Mouse (Mus musculus): ENCODE measurements at regions not wholly inside any gene's neighbourhood (a gene's known extent, or its start where the extent isn't known, plus 50 kb on each side); places are given as distances from the start of the nearest gene placed in this dataset.

DNA sequence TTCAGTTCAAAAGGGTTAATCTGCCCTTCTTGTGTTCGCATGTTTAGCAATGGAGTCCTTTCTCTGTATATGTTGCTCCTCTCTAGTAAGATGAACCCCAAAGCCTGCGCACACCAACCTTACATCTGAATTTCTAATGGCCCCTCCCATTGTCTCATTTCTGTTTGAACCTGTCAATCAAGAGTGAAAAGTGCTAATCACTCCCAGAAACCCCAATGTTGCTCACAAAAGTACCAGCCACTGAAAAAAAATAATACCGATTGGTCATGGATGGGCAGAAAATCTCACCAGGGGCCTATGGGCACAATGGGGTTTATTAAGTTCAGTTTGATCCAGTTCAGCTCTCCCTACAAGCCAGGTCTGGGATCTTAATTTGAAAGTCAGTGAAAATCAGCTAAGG is 302.1 kb upstream of the Adgrl2 start:
- 73% methylated on average over 3 of the region's 3 CpGs for WGBS

DNA sequence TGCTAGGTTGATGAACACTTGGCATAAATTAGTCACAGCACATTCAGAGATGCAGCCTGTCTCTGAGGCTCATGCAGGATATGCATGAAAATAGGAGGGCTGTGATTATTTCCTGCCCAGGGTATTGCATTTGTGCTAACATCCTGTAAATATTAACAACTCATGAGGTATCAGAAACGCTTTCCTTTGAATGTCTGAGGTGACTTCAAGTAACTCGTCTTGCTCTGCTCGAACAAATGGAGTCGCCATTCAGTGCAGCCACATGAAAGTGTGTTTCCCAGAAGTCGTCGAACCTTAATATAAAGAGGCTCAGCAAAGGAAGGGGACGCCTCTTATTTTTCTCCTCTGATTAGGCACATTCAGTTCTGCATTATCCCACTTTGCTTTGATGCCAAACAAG is 301.1 kb upstream of the Adgrl2 start:
- Histone ChIP-seq H3K9ac (no peak overlapping the region), H3K27ac (replicated peaks) (no peak overlapping the region), H3K9me3 (replicated peaks) (no peaks in the 10 kb centered on the region), H3K4me1 (0 out of 2 replicates have a peak, but pooled peaks cover 3% of the 10 kb centered on the region), H3K4me2 (replicated peaks) (no peak overlapping the region), H3K27me3 (no peaks in the 10 kb centered on the region), H3K4me3 (replicated peaks) (no peak overlapping the region), H3K36me3 (no peaks in the 10 kb centered on the region)
- ATAC-seq (ENCODE audit: insufficient number of reproducible peaks, low FRiP score, low TSS enrichment, low read depth) = no peak
- WGBS = 40% methylated on average over 7 of the region's 7 CpGs

More for the DNA sequence above, 302.1 kb upstream of the Adgrl2 start:
- no peak for ATAC-seq (ENCODE audit: insufficient number of reproducible peaks, low FRiP score, low TSS enrichment, low read depth)
- Histone ChIP-seq H3K4me3 (replicated peaks) (no peak overlapping the region), H3K4me1 (0 out of 2 replicates have a peak, but pooled peaks cover 3% of the 10 kb centered on the region), H3K9me3 (replicated peaks) (no peaks in the 10 kb centered on the region), H3K36me3 (no peaks in the 10 kb centered on the region), H3K27ac (replicated peaks) (no peak overlapping the region), H3K4me2 (replicated peaks) (no peak overlapping the region), H3K27me3 (no peaks in the 10 kb centered on the region), H3K9ac (no peak overlapping the region)

DNA sequence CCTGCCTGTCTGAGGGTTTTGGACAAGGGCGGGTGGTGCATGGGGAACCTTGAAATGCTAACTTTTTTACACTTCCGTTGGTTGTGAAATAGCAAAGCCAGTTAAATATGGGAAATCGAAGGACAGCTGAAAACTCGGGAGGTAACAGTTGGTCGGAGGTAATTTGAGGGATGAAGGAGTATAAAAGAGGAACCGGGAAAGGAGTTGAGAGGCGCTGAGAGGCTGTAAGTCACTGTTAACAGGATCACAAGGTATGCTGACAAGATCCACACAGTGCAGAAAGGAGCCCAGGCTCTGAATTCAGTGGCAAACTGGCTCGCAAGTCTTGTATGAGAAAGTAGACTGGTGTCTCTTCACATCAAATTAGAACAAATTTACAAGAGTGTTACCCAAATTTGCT is 299.9 kb upstream of the Adgrl2 start:
- H3K9ac ChIP-seq = no peak overlapping the region
- no peak for ATAC-seq (ENCODE audit: insufficient number of reproducible peaks, low FRiP score, low TSS enrichment, low read depth)
- H3K4me1 ChIP-seq = 0 out of 2 replicates have a peak, but pooled peaks cover 3% of the 10 kb centered on the region
- H3K4me2 ChIP-seq (replicated peaks) = no peak overlapping the region
- WGBS = 76% methylated on average over 8 of the region's 8 CpGs
- no peak overlapping the region for H3K4me3 ChIP-seq (replicated peaks)
- no peaks in the 10 kb centered on the region for H3K36me3 ChIP-seq
- H3K9me3 ChIP-seq (replicated peaks) = no peaks in the 10 kb centered on the region
- H3K27me3 ChIP-seq = no peaks in the 10 kb centered on the region
- no peak overlapping the region for H3K27ac ChIP-seq (replicated peaks)

DNA sequence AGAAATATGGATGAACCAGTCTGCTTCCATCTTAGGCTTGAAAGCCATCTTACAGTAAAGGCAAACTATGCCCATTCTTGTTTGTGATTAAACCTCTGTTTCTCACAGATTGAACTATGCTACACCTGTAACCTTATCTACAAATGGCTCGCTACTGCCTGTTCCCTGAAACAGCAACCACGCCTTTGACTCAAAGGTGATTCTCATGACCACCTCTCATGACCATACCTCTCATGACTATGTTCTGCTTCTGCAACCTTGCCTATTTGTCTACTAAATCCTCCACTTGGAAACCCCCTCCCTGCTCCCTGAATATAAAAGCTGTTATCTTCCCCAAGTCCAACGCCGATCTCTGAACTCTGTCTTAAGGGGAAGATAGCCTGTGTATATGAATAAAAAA is 296.7 kb upstream of the Adgrl2 start:
- no peaks in the 10 kb centered on the region for H3K36me3 ChIP-seq
- no peak overlapping the region for H3K27ac ChIP-seq (replicated peaks)
- 89% methylated on average over 4 of the region's 4 CpGs for WGBS
- H3K4me3 ChIP-seq (replicated peaks) = no peak overlapping the region
- no peak overlapping the region for H3K4me2 ChIP-seq (replicated peaks)
- H3K4me1 ChIP-seq = 0 out of 2 replicates have a peak, but pooled peaks cover 3% of the 10 kb centered on the region
- no peak for ATAC-seq (ENCODE audit: insufficient number of reproducible peaks, low FRiP score, low TSS enrichment, low read depth)
- H3K9me3 ChIP-seq (replicated peaks) = no peaks in the 10 kb centered on the region
- no peaks in the 10 kb centered on the region for H3K27me3 ChIP-seq
- no peak overlapping the region for H3K9ac ChIP-seq

DNA sequence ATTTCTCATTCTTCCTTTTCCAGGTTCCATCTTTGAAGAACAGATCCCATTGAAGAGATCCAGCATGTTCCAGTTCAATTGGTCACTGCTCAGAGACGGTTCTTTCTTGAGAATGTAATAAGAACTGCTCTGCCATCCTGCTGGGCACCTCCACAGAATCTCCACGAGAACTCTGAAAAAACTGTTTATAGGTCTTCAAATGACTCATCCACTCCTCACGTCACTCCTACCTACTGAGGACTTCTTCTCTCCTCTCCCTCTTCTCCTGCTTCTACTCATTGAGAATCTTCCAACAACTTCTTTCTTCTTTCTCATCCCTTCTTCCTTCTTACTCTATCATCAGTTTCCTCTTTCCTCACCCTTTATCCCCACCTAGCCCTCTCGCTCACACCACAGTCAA is 294.6 kb upstream of the Adgrl2 start:
- H3K4me2 ChIP-seq (replicated peaks) = no peak overlapping the region
- 89% methylated on average over 4 of the region's 4 CpGs for WGBS
- H3K27ac ChIP-seq (replicated peaks) = no peak overlapping the region
- H3K27me3 ChIP-seq = no peaks in the 10 kb centered on the region
- no peaks in the 10 kb centered on the region for H3K36me3 ChIP-seq
- no peaks in the 10 kb centered on the region for H3K9me3 ChIP-seq (replicated peaks)
- ATAC-seq (ENCODE audit: insufficient number of reproducible peaks, low FRiP score, low TSS enrichment, low read depth) = no peak
- H3K4me1 ChIP-seq = no peaks in the 10 kb centered on the region
- H3K9ac ChIP-seq = no peak overlapping the region
- H3K4me3 ChIP-seq (replicated peaks) = no peak overlapping the region

DNA sequence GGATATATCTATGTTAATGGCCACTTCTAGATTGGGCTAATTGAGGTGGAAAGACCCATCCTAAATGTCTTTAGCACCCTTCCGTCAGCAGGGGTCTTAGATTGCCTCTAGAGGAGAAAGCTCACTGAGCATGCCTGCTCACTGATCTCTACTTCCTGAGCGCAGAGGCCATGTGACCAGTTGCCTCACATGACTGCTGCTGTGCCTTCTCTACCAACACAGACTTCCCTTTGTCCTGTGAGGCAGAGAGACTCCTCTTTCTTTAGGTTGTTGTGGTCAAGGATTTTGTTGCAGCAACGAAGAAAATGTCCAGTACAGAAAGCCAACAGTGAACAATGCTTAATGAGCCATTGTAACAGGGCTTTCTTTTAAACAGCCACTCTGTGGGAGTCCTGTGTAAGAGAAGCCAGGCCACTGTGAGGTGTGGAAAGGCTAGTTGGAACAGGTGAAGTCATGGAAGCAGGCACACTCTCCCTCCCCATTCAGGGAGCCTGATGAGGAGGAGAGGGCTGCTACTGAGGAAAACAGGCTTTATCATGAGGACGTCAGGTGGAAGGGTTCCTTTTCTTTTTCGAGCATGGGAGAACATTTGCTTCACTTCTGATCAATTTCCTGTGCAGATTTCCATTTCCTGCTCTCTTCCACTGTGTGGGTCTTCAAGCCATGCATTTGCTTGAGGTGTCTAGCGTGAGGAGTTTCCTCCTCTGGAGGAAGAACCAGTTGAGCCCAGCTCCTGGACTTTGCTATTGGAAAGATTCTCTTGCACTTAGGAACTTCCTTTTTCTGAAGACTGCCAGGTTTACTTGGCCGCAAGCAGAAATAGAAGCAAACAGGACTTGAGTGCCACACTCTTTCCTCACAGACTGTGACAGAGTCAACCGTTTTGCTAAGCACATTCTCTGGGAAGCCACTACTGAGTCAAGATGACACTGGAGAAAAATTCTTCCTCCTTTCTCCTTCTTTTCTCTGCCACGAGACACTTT is 290.7 kb upstream of the Adgrl2 start:
- Histone ChIP-seq H3K27ac (replicated peaks) (no peak overlapping the region), H3K27me3 (no peaks in the 10 kb centered on the region), H3K36me3 (no peaks in the 10 kb centered on the region), H3K9ac (no peak overlapping the region), H3K4me2 (replicated peaks) (no peak overlapping the region), H3K9me3 (replicated peaks) (no peaks in the 10 kb centered on the region), H3K4me3 (replicated peaks) (no peak overlapping the region), H3K4me1 (no peaks in the 10 kb centered on the region)
- WGBS = 85% methylated on average over 9 of the region's 9 CpGs
- ATAC-seq (ENCODE audit: insufficient number of reproducible peaks, low FRiP score, low TSS enrichment, low read depth) = no peak

DNA sequence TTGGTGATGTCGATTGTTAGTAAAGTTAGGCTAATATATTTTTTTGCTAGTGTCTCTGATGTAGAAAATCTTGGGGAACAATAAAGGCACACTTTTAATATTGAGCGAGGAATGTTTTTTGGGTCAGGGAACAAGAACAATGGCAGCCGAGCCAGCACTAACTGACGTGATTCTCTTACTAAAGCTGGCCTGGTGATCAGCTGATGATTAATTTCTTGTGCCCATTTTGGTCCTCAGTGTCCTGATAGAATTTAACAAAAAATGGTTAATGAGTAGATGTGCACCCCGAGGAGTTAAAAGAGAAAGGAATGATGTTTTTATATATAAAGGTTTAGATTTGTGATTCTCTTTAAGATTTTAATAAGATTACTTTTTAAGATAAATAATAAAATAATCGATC is 289.0 kb upstream of the Adgrl2 start:
- Histone ChIP-seq H3K4me1 (0 out of 2 replicates have a peak, but pooled peaks cover 5% of the 10 kb centered on the region), H3K4me2 (replicated peaks) (no peak overlapping the region), H3K27ac (replicated peaks) (no peak overlapping the region), H3K27me3 (no peaks in the 10 kb centered on the region), H3K36me3 (no peaks in the 10 kb centered on the region), H3K9me3 (replicated peaks) (no peaks in the 10 kb centered on the region), H3K4me3 (replicated peaks) (no peak overlapping the region), H3K9ac (no peak overlapping the region)
- WGBS = 91% methylated on average over 6 of the region's 6 CpGs
- ATAC-seq (ENCODE audit: insufficient number of reproducible peaks, low FRiP score, low TSS enrichment, low read depth) = no peak

DNA sequence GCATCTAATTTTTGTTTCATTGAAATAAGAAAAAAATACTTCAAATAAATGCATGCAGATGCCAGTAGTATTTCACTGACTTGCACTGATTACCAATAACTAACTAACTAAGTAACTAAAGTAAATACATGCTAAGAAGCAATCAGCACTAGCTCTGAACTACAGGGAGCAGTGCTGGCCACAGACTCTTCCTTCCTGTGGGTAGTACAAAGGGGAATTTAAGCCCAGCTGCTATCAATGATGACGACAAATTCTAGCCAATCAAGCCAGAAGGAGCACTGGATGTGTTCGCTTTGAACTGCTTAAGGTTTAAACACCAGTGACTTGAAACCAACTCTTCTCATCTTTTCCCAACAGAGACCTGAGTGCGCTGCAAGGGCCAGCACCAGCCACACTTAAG is 287.5 kb upstream of the Adgrl2 start:
- ATAC-seq (ENCODE audit: insufficient number of reproducible peaks, low FRiP score, low TSS enrichment, low read depth) = no peak
- H3K4me1 ChIP-seq = 0 out of 2 replicates have a peak, but pooled peaks cover 7% of the 10 kb centered on the region
- no peak overlapping the region for H3K27ac ChIP-seq (replicated peaks)
- no peak overlapping the region for H3K4me2 ChIP-seq (replicated peaks)
- WGBS = 60% methylated on average over 3 of the region's 3 CpGs
- H3K4me3 ChIP-seq (replicated peaks) = no peak overlapping the region
- no peaks in the 10 kb centered on the region for H3K9me3 ChIP-seq (replicated peaks)
- H3K9ac ChIP-seq = no peak overlapping the region
- H3K36me3 ChIP-seq = no peaks in the 10 kb centered on the region
- no peaks in the 10 kb centered on the region for H3K27me3 ChIP-seq

DNA sequence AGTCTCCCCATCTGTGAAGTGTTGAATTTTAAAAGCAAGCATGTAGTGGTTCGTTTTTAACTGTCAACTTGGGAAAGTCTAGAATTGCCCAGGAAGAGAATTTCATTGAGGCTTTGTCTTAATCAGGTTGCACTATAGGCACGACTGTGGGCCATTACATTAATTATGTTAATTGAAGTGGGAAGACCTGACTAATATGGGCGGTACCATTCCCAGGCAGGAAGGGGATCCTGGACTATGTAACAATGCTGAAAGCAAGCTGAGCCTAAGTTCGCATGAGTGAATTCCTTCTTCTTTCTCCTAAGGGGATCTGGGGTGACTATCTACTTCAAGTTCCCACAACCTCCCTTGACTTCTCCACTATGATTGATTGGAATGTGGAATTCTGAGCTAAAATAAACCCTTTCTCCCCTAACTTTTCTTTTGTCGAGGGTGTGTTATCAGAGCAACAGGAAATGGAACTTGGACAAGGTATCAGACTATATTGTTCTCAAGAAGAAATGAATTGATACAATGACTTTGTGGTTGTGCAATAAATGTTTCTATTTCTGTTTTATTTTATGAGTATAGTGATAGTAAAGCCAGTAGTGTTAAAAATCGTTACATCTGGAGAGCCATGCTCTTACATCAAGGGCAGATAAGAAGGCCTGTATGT is 285.2 kb upstream of the Adgrl2 start:
- WGBS = 74% methylated on average over 6 of the region's 6 CpGs
- no peak overlapping the region for H3K4me3 ChIP-seq (replicated peaks)

DNA sequence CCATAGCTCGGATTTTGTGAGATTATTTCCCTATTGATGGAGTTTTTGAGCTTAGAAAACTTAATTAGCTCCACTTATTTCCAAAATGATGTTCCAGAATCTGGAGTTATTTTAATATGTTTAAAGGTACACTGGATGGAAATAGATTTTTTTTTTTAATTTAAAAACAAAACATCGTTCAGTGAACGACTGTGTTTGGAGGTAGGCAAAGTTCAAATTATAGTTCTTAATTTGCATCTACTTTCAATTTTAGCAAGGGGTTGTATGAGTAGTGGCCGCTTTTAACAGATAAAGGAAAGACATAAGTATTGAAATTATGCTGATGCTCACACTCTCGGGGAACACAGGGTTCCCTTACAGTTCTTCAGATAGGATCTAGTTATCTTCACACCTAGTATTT is 284.6 kb upstream of the Adgrl2 start:
- H3K4me2 ChIP-seq (replicated peaks) = peak overlapping the region; percentile 38; the same call in 1 of the 2 replicates

More for the DNA sequence above, 285.2 kb upstream of the Adgrl2 start:
- H3K9me3 ChIP-seq (replicated peaks) = no peaks in the 10 kb centered on the region
- ATAC-seq (ENCODE audit: insufficient number of reproducible peaks, low FRiP score, low TSS enrichment, low read depth) = no peak
- H3K9ac ChIP-seq = no peak overlapping the region
- 0 out of 2 replicates have a peak, but pooled peaks cover 7% of the 10 kb centered on the region for H3K4me1 ChIP-seq
- H3K4me2 ChIP-seq (replicated peaks) = no peak overlapping the region
- no peaks in the 10 kb centered on the region for H3K36me3 ChIP-seq
- H3K27me3 ChIP-seq = no peaks in the 10 kb centered on the region
- H3K27ac ChIP-seq (replicated peaks) = no peak overlapping the region

DNA sequence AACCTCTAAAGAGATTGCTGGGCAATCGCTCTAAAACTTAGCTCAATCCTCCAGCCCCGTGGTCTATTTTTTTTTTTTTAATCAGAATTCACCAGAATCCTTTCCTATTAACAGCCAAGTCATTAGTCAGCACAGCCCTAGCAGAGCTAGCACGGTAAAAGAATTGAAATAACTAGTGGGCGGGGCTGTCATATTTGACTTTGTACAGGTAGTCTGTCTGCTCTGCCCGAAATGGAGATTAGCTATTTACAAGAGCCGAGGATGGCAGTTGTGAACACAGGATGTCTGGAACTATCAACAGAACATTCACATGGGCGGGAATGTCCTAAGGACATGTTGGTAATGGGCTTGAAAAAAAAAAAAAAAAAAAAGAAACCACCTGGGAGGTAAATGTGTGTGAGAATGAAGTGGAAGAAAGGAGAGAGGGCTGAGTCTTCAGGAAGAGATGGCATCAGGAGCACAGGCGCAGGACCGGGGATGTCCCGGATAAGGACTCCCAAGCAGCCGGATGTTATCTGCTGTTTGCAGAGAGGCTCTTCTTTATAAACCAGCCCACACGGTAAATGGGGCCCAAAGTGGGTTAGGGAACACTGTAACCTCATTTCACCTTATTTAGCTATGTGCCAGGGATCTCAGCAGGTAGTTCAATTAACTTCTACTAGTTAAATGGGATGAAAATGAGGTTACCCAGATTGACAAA is 283.8 kb upstream of the Adgrl2 start:
- no peak overlapping the region for H3K9ac ChIP-seq
- peak overlapping the region; percentile 38 for H3K4me2 ChIP-seq (replicated peaks)
- peak overlapping the region; percentile 5; the same call in 1 of the 2 replicates for H3K4me3 ChIP-seq (replicated peaks)

More for the DNA sequence above, 284.6 kb upstream of the Adgrl2 start:
- 0 out of 2 replicates have a peak, but pooled peaks cover 7% of the 10 kb centered on the region for H3K4me1 ChIP-seq
- no peaks in the 10 kb centered on the region for H3K36me3 ChIP-seq
- H3K9me3 ChIP-seq (replicated peaks) = no peaks in the 10 kb centered on the region
- no peaks in the 10 kb centered on the region for H3K27me3 ChIP-seq
- H3K9ac ChIP-seq = no peak overlapping the region
- WGBS = 65% methylated on average over 5 of the region's 5 CpGs
- ATAC-seq (ENCODE audit: insufficient number of reproducible peaks, low FRiP score, low TSS enrichment, low read depth) = no peak
- no peak overlapping the region for H3K27ac ChIP-seq (replicated peaks)
- H3K4me3 ChIP-seq (replicated peaks) = 0 out of 2 replicates have a peak overlapping the region, but pooled peaks have one; percentile 5

More for the DNA sequence above, 283.8 kb upstream of the Adgrl2 start:
- WGBS = 46% methylated on average over 12 of the region's 12 CpGs
- Histone ChIP-seq H3K9me3 (replicated peaks) (no peaks in the 10 kb centered on the region), H3K27me3 (no peaks in the 10 kb centered on the region), H3K4me1 (0 out of 2 replicates have a peak, but pooled peaks cover 7% of the 10 kb centered on the region), H3K36me3 (no peaks in the 10 kb centered on the region), H3K27ac (replicated peaks) (no peak overlapping the region)
- ATAC-seq (ENCODE audit: insufficient number of reproducible peaks, low FRiP score, low TSS enrichment, low read depth) = no peak

All from embryonic facial prominence, embryonic 15.5 days (tissue).